Mouse (Mus musculus) kidney, adult 2 months (tissue): Measurements from ENCODE around the gene Gm9780.
"Not testable (repeated sequence)": the region's sequence is repeated elsewhere in the genome, so short reads cannot be mapped to it uniquely, and the experiment has no call there.

Source experiments
- CTCF ChIP-seq: fragments of 200-500 bp; conservative IDR thresholded peaks from 2 replicates; pipeline ENCODE4 v1.5.1; 2011; ENCODE audit warnings: low read depth, mild to moderate bottlenecking, control low read depth, low read length, moderate library complexity, mixed read lengths; ENCODE audit not compliant: insufficient read depth, insufficient read length
- POLR2A ChIP-seq: fragments of 200-500 bp; IDR thresholded peaks from one replicate; pipeline ENCODE4 v1.6.1; 2011; ENCODE audit warnings: low read depth, low read length, control low read depth

- not testable (repeated sequence) for TF ChIP-seq POLR2A, CTCF
Measured at GRCm38 (mm10) chr14:26047026-26047425, 4.5 kb upstream of the Gm9780 start.
